Mouse (Mus musculus): Measurements from ENCODE around the gene Rnf151. TPM values are rescaled to one million over a fixed set of nuclear protein-coding genes. Genes with fewer than 3 reads are reported as not detected.
A peak's percentile ranks its signal among the peaks of the same experiment; 100 is the strongest.
"Not testable (repeated sequence)": the region's sequence is repeated elsewhere in the genome, so short reads cannot be mapped to it uniquely, and the experiment has no call there.

The Rnf151 gene
- total RNA-seq, 2 experiments from 2014 or later = 0.56 TPM; not detected in 1

GRCm38 (mm10) chr17:24733434-24734050 is 15.7 kb upstream of the Rnf151 start:
- no peak for DNase-seq (ENCODE audit: low spot score in 2 of 2)

GRCm38 (mm10) chr17:24732233-24732935 is 14.5 kb upstream of the Rnf151 start:
- DNase-seq (ENCODE audit: low spot score in 2 of 2) = no peak

GRCm38 (mm10) chr17:24730787-24731186 is 12.9 kb upstream of the Rnf151 start:
- DNase-seq (ENCODE audit: low spot score in 2 of 2) = no peak

GRCm38 (mm10) chr17:24729067-24729466 is 11.2 kb upstream of the Rnf151 start:
- no peak for DNase-seq (ENCODE audit: low spot score in 2 of 2)

GRCm38 (mm10) chr17:24728184-24728583 is 10.3 kb upstream of the Rnf151 start:
- DNase-seq (ENCODE audit: low spot score in 2 of 2) = no peak

- DNase-seq (ENCODE audit: low spot score in 2 of 2) = no peak
Observed at GRCm38 (mm10) chr17:24727618-24728017, 9.8 kb upstream of the Rnf151 start, which contains the start of gene Rpl3l. Rpl3l (plus strand) TSS chr17:24727820.

GRCm38 (mm10) chr17:24725637-24726390 is 8.0 kb upstream of the Rnf151 start:
- no peak for DNase-seq (ENCODE audit: low spot score in 2 of 2)

GRCm38 (mm10) chr17:24724184-24724583 is 6.3 kb upstream of the Rnf151 start, which contains the start of gene Ndufb10:
Ndufb10 (minus strand) TSS chr17:24724478.
- peak; percentile 95 to 97 for DNase-seq (ENCODE audit: low spot score in 2 of 2)

GRCm38 (mm10) chr17:24723881-24724180 is 6.0 kb upstream of the Rnf151 start:
- DNase-seq (ENCODE audit: low spot score in 2 of 2) = no peak

- no peak for DNase-seq (ENCODE audit: low spot score in 2 of 2)
Observed at GRCm38 (mm10) chr17:24723122-24723880, 5.4 kb upstream of the Rnf151 start.

GRCm38 (mm10) chr17:24722220-24722924 is 4.5 kb upstream of the Rnf151 start:
- no peak for DNase-seq (ENCODE audit: low spot score in 2 of 2)

GRCm38 (mm10) chr17:24721383-24721955 is 3.6 kb upstream of the Rnf151 start:
- DNase-seq (ENCODE audit: low spot score in 2 of 2) = not testable (repeated sequence)

- DNase-seq (ENCODE audit: low spot score in 2 of 2) = not testable (repeated sequence)
Observed at GRCm38 (mm10) chr17:24720616-24721015, 2.8 kb upstream of the Rnf151 start.

- peak; percentile 98 to 99 for DNase-seq (ENCODE audit: low spot score in 2 of 2)
Observed at GRCm38 (mm10) chr17:24719494-24720222, 1.8 kb upstream of the Rnf151 start.

- DNase-seq (ENCODE audit: low spot score in 2 of 2) = not testable (repeated sequence)
Observed at GRCm38 (mm10) chr17:24718938-24719337, 1.1 kb upstream of the Rnf151 start.

GRCm38 (mm10) chr17:24716166-24716682 is 1.6 kb downstream of the Rnf151 start:
- DNase-seq (ENCODE audit: low spot score in 2 of 2) = no peak

- DNase-seq (ENCODE audit: low spot score in 2 of 2) = no peak
Observed at GRCm38 (mm10) chr17:24715556-24715955, 2.3 kb downstream of the Rnf151 start.

GRCm38 (mm10) chr17:24708646-24709045 is 9.2 kb downstream of the Rnf151 start:
- DNase-seq (ENCODE audit: low spot score in 2 of 2) = no peak

GRCm38 (mm10) chr17:24707801-24708425 is 9.9 kb downstream of the Rnf151 start:
- no peak for DNase-seq (ENCODE audit: low spot score in 2 of 2)
